In the genomic region with DNA sequence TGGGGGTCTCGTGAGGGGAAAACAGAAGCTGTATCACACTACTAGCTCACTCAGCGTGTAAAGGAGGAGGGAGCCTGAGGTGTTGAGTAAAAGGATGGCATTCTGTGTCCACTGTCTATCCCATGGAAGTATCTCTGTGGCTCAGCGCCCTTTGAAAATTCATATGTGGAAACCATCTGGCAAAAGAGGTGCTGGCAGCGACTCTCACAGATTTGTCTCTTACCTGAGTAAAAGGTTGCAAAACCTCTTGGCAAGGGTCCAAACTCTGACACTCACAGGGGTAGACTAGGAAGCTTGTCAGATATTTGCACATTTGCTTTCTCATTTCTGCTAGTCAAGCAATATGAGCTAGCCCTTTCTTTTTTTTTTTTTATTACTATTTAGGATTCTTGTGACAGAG, we compare ENCODE assay signal across 17 mouse cellular contexts.
DNase-seq lines count a peak whose midpoint lies in the region; ATAC-seq and TF ChIP-seq lines count a peak whose summit lies in the region.
"Had no signal": no experiment of that assay in that cellular context is flagged by ENCODE, and none has a peak within 500 bp of the region (broad histone marks: within the 10 kb centered on the region; RNA-seq: fewer than 3 reads in every experiment).

No protein-coding gene starts in this region.

- H3K4me1 ChIP-seq in liver, postnatal 0 days (ENCODE audit: insufficient read depth), result no peaks in the 10 kb centered on the region
- H3K4me1 ChIP-seq in liver, embryonic 11.5 days (replicated peaks; ENCODE audit: control insufficient read depth, insufficient read depth, low read length), result no peaks in the 10 kb centered on the region
- H3K4me1 ChIP-seq in lung, postnatal 0 days (ENCODE audit: insufficient read depth, low read depth, low read length), result no peaks in the 10 kb centered on the region
- H3K4me1 ChIP-seq: forebrain, embryonic 13.5 days; hindbrain, embryonic 10.5 days; intestine, embryonic 15.5 days; stomach, embryonic 15.5 days had no signal

- H3K9ac ChIP-seq in liver, postnatal 0 days (replicated peaks), result no peak overlapping the region
- H3K9ac ChIP-seq in liver, embryonic 11.5 days (ENCODE audit: low read depth, low read length), result no peak overlapping the region
- no peak overlapping the region for H3K9ac ChIP-seq in lung, postnatal 0 days (replicated peaks; ENCODE audit: low read depth)
- H3K9ac ChIP-seq: forebrain, embryonic 13.5 days; heart, embryonic 12.5 days; intestine, embryonic 15.5 days; stomach, embryonic 15.5 days had no signal

- WGBS in liver, postnatal 0 days (ENCODE audit: insufficient replicate concordance), result 76% methylated on average over 4 of the region's 4 CpGs
- WGBS in liver, embryonic 11.5 days, result 84% methylated on average over 4 of the region's 4 CpGs
- WGBS in lung, postnatal 0 days, result 65% methylated on average over 4 of the region's 4 CpGs

- H3K27me3 ChIP-seq in liver, postnatal 0 days (ENCODE audit: insufficient read depth, low read length), result no peaks in the 10 kb centered on the region
- no peaks in the 10 kb centered on the region for H3K27me3 ChIP-seq in liver, embryonic 11.5 days (replicated peaks; ENCODE audit: control insufficient read depth, insufficient read depth, low read length)
- no peaks in the 10 kb centered on the region for H3K27me3 ChIP-seq in lung, postnatal 0 days (replicated peaks; ENCODE audit: insufficient read depth, low read length)
- H3K27me3 ChIP-seq: forebrain, embryonic 13.5 days; heart, embryonic 12.5 days; intestine, embryonic 15.5 days; stomach, embryonic 15.5 days had no signal

- TF ChIP-seq EP300 in liver, postnatal 0 days (IDR thresholded peaks at IDR 0.05; ENCODE audit: low read depth), result no peak
- no peak for TF ChIP-seq EP300 in lung, postnatal 0 days (IDR thresholded peaks at IDR 0.05)

- H3K4me2 ChIP-seq in liver, postnatal 0 days (ENCODE audit: low read depth, low read length), result no peak overlapping the region
- H3K4me2 ChIP-seq in liver, embryonic 11.5 days, result no peak overlapping the region
- no peak overlapping the region for H3K4me2 ChIP-seq in lung, postnatal 0 days (replicated peaks; ENCODE audit: low read depth, low read length)
- H3K4me2 ChIP-seq: forebrain, embryonic 13.5 days; heart, embryonic 12.5 days; intestine, embryonic 15.5 days; stomach, embryonic 15.5 days had no signal

- H3K27ac ChIP-seq in liver, postnatal 0 days (ENCODE audit: low read depth), result no peak overlapping the region
- H3K27ac ChIP-seq in liver, embryonic 11.5 days (ENCODE audit: low read depth, low read length), result no peak overlapping the region
- no peak overlapping the region for H3K27ac ChIP-seq in lung, postnatal 0 days (ENCODE audit: low read length)
- H3K27ac ChIP-seq: forebrain, embryonic 13.5 days; gastrocnemius, adult 2 months; hindbrain, embryonic 10.5 days; intestine, embryonic 15.5 days; stomach, embryonic 15.5 days had no signal

- peak; percentile 27 for DNase-seq in adrenal gland, postnatal 10 days
- no peak for DNase-seq in adrenal gland, postnatal 4 days (ENCODE audit: low spot score in 2 of 2)
- DNase-seq in liver, postnatal 0 days, result peak; percentile 60
- DNase-seq in liver, embryonic 11.5 days (ENCODE audit: low spot score), result no peak
- peak; percentile 66 for DNase-seq in cerebellum, adult 9-11 months
- peak; percentile 58 for DNase-seq in lung, postnatal 0 days (ENCODE audit: low spot score)
- no peak for DNase-seq in right cerebral cortex, postnatal 36 days (ENCODE audit: low spot score in 2 of 2)
- DNase-seq: gastrocnemius, adult 2 months; kidney, postnatal 10 days; layer of hippocampus, adult 9-11 months; thymus, postnatal 14 days had no signal

- H3K9me3 ChIP-seq in liver, postnatal 0 days (ENCODE audit: low read length), result no peaks in the 10 kb centered on the region
- no peaks in the 10 kb centered on the region for H3K9me3 ChIP-seq in liver, embryonic 11.5 days (ENCODE audit: control insufficient read depth, low read length)
- no peaks in the 10 kb centered on the region for H3K9me3 ChIP-seq in lung, postnatal 0 days (ENCODE audit: low read length)
- H3K9me3 ChIP-seq: forebrain, embryonic 13.5 days; heart, embryonic 12.5 days; hindbrain, embryonic 10.5 days; intestine, embryonic 15.5 days; stomach, embryonic 15.5 days had no signal

- ATAC-seq in liver, postnatal 0 days, result peak; percentile 47
- no peak for ATAC-seq in liver, embryonic 11.5 days (replicated peaks; ENCODE audit: low FRiP score)
- peak; percentile 23; the same call in 1 of the 2 replicates for ATAC-seq in lung, postnatal 0 days
- ATAC-seq in activated CD4-positive, CD25-positive, alpha-beta regulatory T cell, adult 4 months, result no peak
- ATAC-seq: forebrain, embryonic 13.5 days; intestine, embryonic 15.5 days had no signal

- TF ChIP-seq CTCF in liver, postnatal 0 days (IDR thresholded peaks at IDR 0.05; ENCODE audit: low read depth), result no peak
- TF ChIP-seq CTCF in lung, postnatal 0 days (IDR thresholded peaks at IDR 0.05), result no peak

- H3K36me3 ChIP-seq in liver, postnatal 0 days (replicated peaks; ENCODE audit: insufficient read depth, low read length), result no peaks in the 10 kb centered on the region
- no peaks in the 10 kb centered on the region for H3K36me3 ChIP-seq in liver, embryonic 11.5 days (ENCODE audit: control insufficient read depth, insufficient read depth, low read length)
- H3K36me3 ChIP-seq in lung, postnatal 0 days (ENCODE audit: insufficient read depth, low read length), result no peaks in the 10 kb centered on the region
- H3K36me3 ChIP-seq: heart, embryonic 12.5 days; hindbrain, embryonic 10.5 days; intestine, embryonic 15.5 days; stomach, embryonic 15.5 days had no signal

- H3K4me3 ChIP-seq in liver, postnatal 0 days (ENCODE audit: low read depth, low read length), result no peak overlapping the region
- H3K4me3 ChIP-seq in liver, embryonic 11.5 days (ENCODE audit: low read depth, low read length), result no peak overlapping the region
- H3K4me3 ChIP-seq in lung, postnatal 0 days (ENCODE audit: low read depth, low read length), result no peak overlapping the region
- H3K4me3 ChIP-seq: forebrain, embryonic 13.5 days; gastrocnemius, adult 2 months; heart, embryonic 12.5 days; hindbrain, embryonic 10.5 days; intestine, embryonic 15.5 days; stomach, embryonic 15.5 days had no signal

Comparison
In these comparisons a context has a peak if more than half of its experiments do, and no peak if none do; other contexts are left out.
1. DNase-seq: peak in adrenal gland, postnatal 10 days (single experiment), liver, postnatal 0 days (single experiment), cerebellum, adult 9-11 months (single experiment) and lung, postnatal 0 days (single experiment); none in adrenal gland, postnatal 4 days (0 of 2), liver, embryonic 11.5 days (single experiment) and right cerebral cortex, postnatal 36 days (0 of 2).
2. ATAC-seq: peak in liver, postnatal 0 days (single experiment) and lung, postnatal 0 days (single experiment); none in liver, embryonic 11.5 days (single experiment) and activated CD4-positive, CD25-positive, alpha-beta regulatory T cell, adult 4 months (single experiment).